Mouse (Mus musculus): ENCODE results near the gene Acy3. TPM values are rescaled to one million over a fixed set of nuclear protein-coding genes. Genes with fewer than 3 reads are reported as not detected.

Acy3 gene
- total RNA-seq, 2 experiments from 2014 or later = 3.3 to 4.1 TPM

DNA sequence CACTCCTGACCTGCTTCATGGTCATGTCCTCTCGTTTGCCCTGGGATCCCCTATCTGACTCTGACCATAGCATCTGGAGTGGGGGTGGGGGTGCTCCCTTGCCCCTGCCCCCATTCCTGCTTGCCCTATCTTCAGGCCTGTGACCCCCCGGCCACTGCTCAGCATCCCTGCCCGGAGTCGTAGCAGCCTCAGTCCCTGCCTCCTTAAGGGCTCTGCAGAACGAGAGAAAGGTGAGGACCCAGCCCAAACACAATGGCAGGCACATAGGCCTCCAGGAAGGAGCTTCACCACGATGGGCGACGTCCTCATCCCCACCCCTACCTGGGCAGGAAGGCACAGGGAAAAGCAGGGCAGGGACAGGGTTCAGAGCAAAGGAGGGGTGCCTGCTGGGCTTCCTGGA is 12.0 kb downstream of the Acy3 start:
- DNase-seq (ENCODE audit: extremely low spot score in 1 of 2, low spot score in 2 of 2) = no peak
- Histone ChIP-seq H3K27ac (no peak overlapping the region), H3K4me3 (no peak overlapping the region)
- intact Hi-C loops (cut with DNase I) = no loop called here
- no peak for TF ChIP-seq CTCF (IDR thresholded peaks at IDR 0.05)

DNA sequence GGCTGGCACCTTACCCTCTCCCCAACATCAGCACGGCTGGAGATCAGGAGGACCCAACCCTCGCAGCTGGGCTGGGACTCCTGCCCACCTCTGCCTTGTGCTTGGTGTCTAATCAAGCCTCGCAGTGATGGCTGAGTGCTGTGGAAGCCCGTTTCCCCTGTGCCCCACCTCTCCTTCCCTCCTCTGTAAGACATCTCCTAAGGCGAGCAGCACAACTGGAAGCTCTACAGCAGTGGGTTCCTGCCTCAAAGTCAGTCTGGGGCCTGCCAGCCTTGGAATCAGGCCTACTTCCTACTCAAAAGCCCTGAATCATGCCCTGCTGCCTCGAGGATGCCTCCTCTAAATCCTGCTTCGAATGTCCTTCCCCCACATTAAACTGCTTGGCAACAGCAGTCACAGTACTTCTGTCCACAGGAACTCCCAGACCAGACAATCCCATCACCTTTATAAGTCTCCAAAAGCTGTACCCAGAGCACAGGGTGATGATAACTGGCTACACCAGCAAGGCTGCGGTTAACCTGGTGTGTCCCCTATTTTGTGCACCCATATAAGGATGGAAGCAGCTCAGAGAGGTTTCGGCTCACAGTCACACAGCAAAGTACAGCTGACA is 12.9 kb downstream of the Acy3 start:
- no peak overlapping the region for H3K27ac ChIP-seq
- no peak for TF ChIP-seq CTCF (IDR thresholded peaks at IDR 0.05)
- DNase-seq (ENCODE audit: extremely low spot score in 1 of 2, low spot score in 2 of 2) = no peak
- no peak overlapping the region for H3K4me3 ChIP-seq
- intact Hi-C loops (cut with DNase I) = no loop called here

DNA sequence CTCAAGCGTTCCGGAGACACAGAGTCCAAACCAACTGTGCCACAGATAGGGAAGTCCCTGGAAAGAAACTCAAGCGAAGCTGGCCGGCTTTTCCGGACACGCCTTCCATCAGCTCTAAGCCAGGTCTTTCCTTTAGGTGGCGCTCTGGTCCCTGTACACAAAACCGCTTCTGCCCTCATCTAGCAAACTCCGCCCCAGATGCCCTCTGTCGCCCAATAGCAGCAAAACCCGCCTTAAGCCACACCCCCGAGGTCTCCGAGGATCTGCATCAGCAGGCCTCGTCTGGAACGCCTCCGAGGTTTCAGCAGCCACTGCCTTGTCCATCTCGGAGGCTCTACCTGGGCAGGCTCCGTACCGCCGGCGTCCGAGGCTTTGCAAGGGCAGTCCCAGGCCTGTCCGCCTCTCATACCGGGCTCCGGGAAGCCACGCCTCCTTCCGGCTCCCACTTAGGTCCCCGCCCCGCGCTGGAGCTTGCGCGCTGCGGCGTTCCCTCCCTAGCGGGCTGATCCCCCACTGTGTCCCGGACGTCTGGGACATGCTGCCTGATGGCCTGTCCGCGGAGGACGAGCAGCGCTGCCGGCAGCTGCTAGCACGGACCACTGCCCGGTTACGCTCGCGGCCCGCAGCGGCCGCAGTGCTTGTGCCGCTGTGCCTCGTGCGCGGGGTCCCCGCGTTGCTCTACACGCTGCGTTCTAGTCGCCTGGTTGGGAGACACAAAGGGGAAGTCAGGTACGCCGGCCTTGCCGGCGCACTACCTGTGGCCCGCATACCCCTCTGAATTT is 13.9 kb downstream of the Acy3 start, which contains the start of the genes Nudt8 and Gm49405:
Gene Nudt8, plus strand, starts transcription at position 462 of the 782 bp plus-strand sequence.
Gene Gm49405, plus strand, starts transcription at position 508 of the 782 bp plus-strand sequence.
- intact Hi-C loops (cut with DNase I) = loop anchor here (1.0 kb wide), 1 partner anchor 12 kb away; the partner anchor contains the start of gene Ndufv1
- Histone ChIP-seq H3K27ac (peak within 1 kb of the TSS; percentile 96), H3K4me3 (peak within 1 kb of the TSS; percentile 66)
- DNase-seq (ENCODE audit: extremely low spot score in 1 of 2, low spot score in 2 of 2) = peak; percentile 92
- TF ChIP-seq CTCF (IDR thresholded peaks at IDR 0.05) = peak; percentile 86

DNA sequence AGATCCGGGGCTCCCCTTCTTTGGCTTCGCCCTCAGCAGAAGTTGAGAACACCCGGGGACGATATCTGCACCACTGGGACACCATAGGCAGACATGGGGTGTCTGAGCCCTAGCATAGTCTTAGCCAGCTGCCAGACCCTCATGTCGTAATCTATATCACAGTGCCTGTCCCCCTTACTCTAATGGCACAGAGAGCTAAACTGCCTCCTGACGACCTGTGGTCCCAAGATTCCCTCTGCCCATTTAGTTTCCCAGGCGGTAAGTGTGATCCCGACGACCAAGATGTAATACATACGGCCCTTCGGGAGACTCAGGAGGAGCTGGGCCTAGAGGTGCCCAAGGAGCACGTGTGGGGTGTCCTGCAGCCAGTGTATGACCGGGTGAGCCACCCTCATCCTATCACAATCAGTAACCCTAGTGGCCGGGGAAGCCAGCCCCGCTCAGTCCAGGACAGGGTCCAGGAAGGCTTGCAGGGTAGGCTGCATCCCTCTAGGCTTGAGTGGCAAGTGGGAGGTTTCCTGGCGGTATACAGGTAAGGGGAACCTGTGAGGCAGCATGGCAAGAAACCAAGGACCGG is 14.7 kb downstream of the Acy3 start:
- DNase-seq (ENCODE audit: extremely low spot score in 1 of 2, low spot score in 2 of 2) = no peak
- H3K27ac ChIP-seq = peak overlapping the region; percentile 96

DNA sequence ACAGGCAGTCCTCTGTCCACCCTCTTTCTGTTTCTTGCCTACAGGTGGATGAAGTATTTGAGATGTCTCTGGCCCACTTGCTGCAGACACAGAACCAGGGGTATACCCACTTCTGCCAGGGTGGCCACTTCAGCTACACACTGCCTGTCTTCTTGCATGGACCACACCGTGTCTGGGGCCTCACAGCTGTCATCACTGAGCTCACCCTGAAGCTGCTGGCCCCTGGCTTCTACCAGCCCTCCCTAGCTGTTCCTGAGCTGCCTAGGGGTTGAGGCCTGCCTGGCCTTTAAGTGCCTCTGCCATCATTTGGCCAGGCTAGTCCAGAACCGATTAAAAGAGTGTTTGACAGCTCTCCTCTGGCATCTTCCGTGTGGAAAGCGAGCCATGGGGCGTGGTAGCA is 15.4 kb downstream of the Acy3 start:
- Histone ChIP-seq H3K4me3 (no peak overlapping the region), H3K27ac (no peak overlapping the region)
- no peak for DNase-seq (ENCODE audit: extremely low spot score in 1 of 2, low spot score in 2 of 2)
- intact Hi-C loops (cut with DNase I) = no loop called here
- TF ChIP-seq CTCF (IDR thresholded peaks at IDR 0.05) = no peak

More for the DNA sequence above, 14.7 kb downstream of the Acy3 start:
- no peak for TF ChIP-seq CTCF (IDR thresholded peaks at IDR 0.05)
- peak overlapping the region; percentile 66 for H3K4me3 ChIP-seq
- intact Hi-C loops (cut with DNase I) = loop anchor here (1.0 kb wide), 1 partner anchor 11 kb away; the partner anchor contains the start of gene Ndufv1

DNA sequence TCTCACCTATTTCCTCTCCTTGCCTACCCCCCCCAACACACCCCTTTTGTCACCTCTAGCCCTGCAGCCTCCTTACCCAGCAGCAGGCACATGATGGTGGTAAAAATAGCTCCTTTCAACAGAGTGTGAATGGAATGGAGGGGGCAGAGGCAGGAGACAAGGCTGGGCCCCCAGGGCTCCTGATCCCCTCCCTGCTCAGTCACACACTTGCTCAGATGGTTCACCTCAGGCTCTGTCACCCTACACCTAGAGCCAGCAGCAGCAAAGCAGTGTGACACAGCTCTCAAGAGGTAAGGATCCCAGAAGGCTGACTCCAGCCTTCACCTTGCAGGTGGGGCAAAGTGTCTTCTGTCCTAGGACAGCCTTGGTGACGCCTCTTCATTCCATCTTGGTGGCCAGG is 16.7 kb downstream of the Acy3 start, which contains the start of gene Doc2g:
Gene Doc2g, plus strand, starts transcription at position 202 of the 400 bp plus-strand sequence.
- Histone ChIP-seq H3K27ac (no peak within 1 kb of the TSS), H3K4me3 (no peak within 1 kb of the TSS)
- no peak for TF ChIP-seq CTCF (IDR thresholded peaks at IDR 0.05)
- intact Hi-C loops (cut with DNase I) = no loop called here
- DNase-seq (ENCODE audit: extremely low spot score in 1 of 2, low spot score in 2 of 2) = no peak

- Histone ChIP-seq H3K27ac (no peak overlapping the region), H3K4me3 (no peak overlapping the region)
- no peak for TF ChIP-seq CTCF (IDR thresholded peaks at IDR 0.05)
- DNase-seq (ENCODE audit: extremely low spot score in 1 of 2, low spot score in 2 of 2) = no peak
- intact Hi-C loops (cut with DNase I) = no loop called here
Measured at GRCm38 (mm10) chr19:4003641-4004040, 17.3 kb downstream of the Acy3 start.

DNA sequence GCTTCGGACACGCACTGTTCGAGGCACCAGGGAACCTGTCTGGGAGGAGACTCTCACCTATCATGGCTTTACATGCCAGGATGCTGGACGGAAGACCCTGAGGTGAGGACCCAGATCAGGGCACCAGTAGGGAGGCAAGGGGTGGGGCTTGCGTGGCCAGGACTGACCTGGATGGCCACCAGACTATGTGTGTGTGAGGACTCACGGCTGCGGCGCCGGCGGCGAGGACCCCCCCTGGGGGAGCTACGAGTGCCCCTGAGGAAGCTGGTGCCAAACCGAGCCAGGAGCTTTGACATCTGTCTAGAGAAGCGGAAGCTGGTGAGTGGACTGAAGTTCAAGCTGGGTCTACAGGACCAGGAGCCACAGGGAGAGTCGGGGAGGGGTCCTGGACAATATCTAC is 18.0 kb downstream of the Acy3 start:
- no peak for DNase-seq (ENCODE audit: extremely low spot score in 1 of 2, low spot score in 2 of 2)
- Histone ChIP-seq H3K27ac (no peak overlapping the region), H3K4me3 (no peak overlapping the region)
- TF ChIP-seq CTCF (IDR thresholded peaks at IDR 0.05) = no peak
- intact Hi-C loops (cut with DNase I) = no loop called here

DNA sequence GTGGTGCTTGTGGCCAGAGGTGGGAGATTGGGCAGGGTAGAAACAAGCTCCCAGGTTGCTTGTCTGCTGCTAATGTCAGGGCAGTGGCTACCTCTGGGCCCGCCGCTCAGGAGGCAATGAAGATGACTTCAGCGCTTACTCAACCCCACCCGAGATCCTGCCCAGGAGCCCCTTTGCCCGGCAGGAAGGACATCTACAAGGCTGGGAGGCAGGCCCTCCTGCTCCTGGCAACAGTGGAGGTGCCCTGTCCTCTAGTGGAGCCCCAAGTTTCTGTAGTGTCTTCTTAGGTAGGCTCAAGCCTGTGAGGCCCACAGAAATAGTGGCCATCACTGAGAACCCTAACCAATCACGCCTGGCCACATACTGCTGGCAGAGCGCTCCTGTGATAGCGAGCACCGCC is 18.7 kb downstream of the Acy3 start:
- H3K4me3 ChIP-seq = no peak overlapping the region
- no peak for DNase-seq (ENCODE audit: extremely low spot score in 1 of 2, low spot score in 2 of 2)
- H3K27ac ChIP-seq = no peak overlapping the region
- intact Hi-C loops (cut with DNase I) = no loop called here
- TF ChIP-seq CTCF (IDR thresholded peaks at IDR 0.05) = no peak

- DNase-seq (ENCODE audit: extremely low spot score in 1 of 2, low spot score in 2 of 2) = no peak
- Histone ChIP-seq H3K4me3 (no peak overlapping the region), H3K27ac (no peak overlapping the region)
- intact Hi-C loops (cut with DNase I) = no loop called here
- no peak for TF ChIP-seq CTCF (IDR thresholded peaks at IDR 0.05)
Measured at GRCm38 (mm10) chr19:4005971-4006370, 19.6 kb downstream of the Acy3 start.

DNA sequence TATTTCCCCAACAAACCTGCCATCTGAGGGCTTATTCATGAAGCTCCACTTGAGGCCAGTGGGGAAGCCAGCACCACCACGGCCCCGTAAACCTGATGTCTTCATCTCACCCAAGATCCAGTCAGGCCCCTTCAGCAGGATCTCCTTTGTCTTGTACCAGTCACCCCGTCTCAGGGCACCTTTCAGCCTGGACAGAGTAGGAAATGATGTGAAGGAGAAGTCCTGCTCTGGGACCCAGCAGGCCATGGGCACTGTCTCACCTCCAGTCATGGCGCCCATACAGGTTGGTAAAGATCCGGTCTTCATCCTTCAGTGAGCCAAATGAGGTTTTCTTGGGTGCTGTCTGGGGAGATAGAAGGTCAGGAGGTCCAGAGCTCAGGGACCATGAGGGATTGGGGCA is 24.7 kb downstream of the Acy3 start:
- TF ChIP-seq CTCF (IDR thresholded peaks at IDR 0.05) = no peak
- intact Hi-C loops (cut with DNase I) = no loop called here
- Histone ChIP-seq H3K27ac (no peak overlapping the region), H3K4me3 (no peak overlapping the region; the same call in 1 of the 2 replicates)
- no peak for DNase-seq (ENCODE audit: extremely low spot score in 1 of 2, low spot score in 2 of 2)
